Mouse (Mus musculus) embryonic facial prominence, embryonic 13.5 days (tissue): ENCODE results near the gene Nptn. TPM values are rescaled to one million over a fixed set of nuclear protein-coding genes. Genes with fewer than 3 reads are reported as not detected.
"Not testable (repeated sequence)": the region's sequence is repeated elsewhere in the genome, so short reads cannot be mapped to it uniquely, and the experiment has no call there.

Experiments used
- ATAC-seq: fragments of 200-750 bp; cut with Nextera tagmentation; 2 replicates; pipeline ENCODE4 v1.8.0; 2017; ENCODE audit warnings: low read depth; ENCODE audit not compliant: insufficient number of reproducible peaks, insufficient read depth, low FRiP score, low TSS enrichment
- H3K27ac ChIP-seq: fragments of 300-500 bp; sonication (generic); 2 replicates; pipeline ENCODE4 v1.5.1; 2015; ENCODE audit warnings: moderate library complexity, mild to moderate bottlenecking, inconsistent platforms
- H3K27me3 ChIP-seq: fragments of 300-500 bp; sonication (generic); 2 replicates; pipeline ENCODE4 v1.6.1; 2015; ENCODE audit warnings: mild to moderate bottlenecking, inconsistent platforms
- H3K36me3 ChIP-seq: fragments of 300-500 bp; sonication (generic); 2 replicates; pipeline ENCODE4 v1.6.1; 2015; ENCODE audit warnings: mild to moderate bottlenecking, inconsistent platforms
- H3K4me1 ChIP-seq: fragments of 300-500 bp; sonication (generic); 2 replicates; pipeline ENCODE4 v1.6.1; 2015; ENCODE audit warnings: inconsistent platforms
- H3K4me2 ChIP-seq: fragments of 300-500 bp; sonication (generic); 2 replicates; pipeline ENCODE4 v1.6.1; 2015; ENCODE audit warnings: moderate library complexity, mild to moderate bottlenecking, inconsistent platforms
- H3K4me3 ChIP-seq: fragments of 300-500 bp; sonication (generic); 2 replicates; pipeline ENCODE4 v1.5.1; 2015; ENCODE audit warnings: mild to moderate bottlenecking, inconsistent platforms
- H3K9ac ChIP-seq: fragments of 300-500 bp; sonication (generic); 2 replicates; pipeline ENCODE4 v1.6.1; 2015; ENCODE audit warnings: mild to moderate bottlenecking, inconsistent platforms
- H3K9me3 ChIP-seq: fragments of 300-500 bp; sonication (generic); 2 replicates; pipeline ENCODE4 v1.6.1; 2016; ENCODE audit warnings: inconsistent platforms
- WGBS: fragments of 180-500 bp; shearing (Covaris S2); methylation state at CpG from one replicate; pipeline ENCODE4 v1.1.7; 2015; ENCODE audit warnings: mixed read lengths; 5-methylcytosine and 5-hydroxymethylcytosine counted together
- polyA plus RNA-seq: library from polyadenylated mRNA; unstranded; fragments of >200 nt; fragmentation: Nextera tagmentation; extraction: Ambion mirVana; gene quantifications from 2 replicates; pipeline ENCODE4 v1.2.1, GENCODE M21; 2015

The Nptn gene
- polyA plus RNA-seq, 1 experiment from 2014 or later = 106 TPM

- Histone ChIP-seq H3K27ac (no peak overlapping the region), H3K27me3 (no peaks in the 10 kb centered on the region), H3K4me1 (peaks cover 56% of the 10 kb centered on the region), H3K4me3 (no peak overlapping the region), H3K36me3 (no peaks in the 10 kb centered on the region), H3K9me3 (no peaks in the 10 kb centered on the region), H3K4me2 (no peak overlapping the region), H3K9ac (no peak overlapping the region)
- ATAC-seq = no peak
- WGBS = 73% methylated on average over 3 of the region's 3 CpGs
Observed at GRCm38 (mm10) chr9:58549694-58550093, 32.3 kb upstream of the Nptn start.

- WGBS = 85% methylated on average over 6 of the region's 6 CpGs
- no peaks in the 10 kb centered on the region for H3K27me3 ChIP-seq
- H3K4me2 ChIP-seq = no peak overlapping the region
- H3K27ac ChIP-seq = no peak overlapping the region
- no peak overlapping the region for H3K4me3 ChIP-seq
- ATAC-seq = no peak
- H3K9ac ChIP-seq = no peak overlapping the region
- H3K4me1 ChIP-seq = peaks cover 58% of the 10 kb centered on the region
- H3K9me3 ChIP-seq = no peaks in the 10 kb centered on the region
- no peaks in the 10 kb centered on the region for H3K36me3 ChIP-seq
Observed at GRCm38 (mm10) chr9:58550928-58551327, 31.1 kb upstream of the Nptn start.

- Histone ChIP-seq H3K4me2 (no peak overlapping the region), H3K27me3 (no peaks in the 10 kb centered on the region), H3K9me3 (no peaks in the 10 kb centered on the region), H3K36me3 (no peaks in the 10 kb centered on the region), H3K4me3 (no peak overlapping the region), H3K9ac (no peak overlapping the region), H3K27ac (no peak overlapping the region), H3K4me1 (peaks cover 60% of the 10 kb centered on the region)
- 75% methylated on average over 9 of the region's 9 CpGs for WGBS
- no peak for ATAC-seq
Observed at GRCm38 (mm10) chr9:58552083-58552482, 30.0 kb upstream of the Nptn start.

DNA sequence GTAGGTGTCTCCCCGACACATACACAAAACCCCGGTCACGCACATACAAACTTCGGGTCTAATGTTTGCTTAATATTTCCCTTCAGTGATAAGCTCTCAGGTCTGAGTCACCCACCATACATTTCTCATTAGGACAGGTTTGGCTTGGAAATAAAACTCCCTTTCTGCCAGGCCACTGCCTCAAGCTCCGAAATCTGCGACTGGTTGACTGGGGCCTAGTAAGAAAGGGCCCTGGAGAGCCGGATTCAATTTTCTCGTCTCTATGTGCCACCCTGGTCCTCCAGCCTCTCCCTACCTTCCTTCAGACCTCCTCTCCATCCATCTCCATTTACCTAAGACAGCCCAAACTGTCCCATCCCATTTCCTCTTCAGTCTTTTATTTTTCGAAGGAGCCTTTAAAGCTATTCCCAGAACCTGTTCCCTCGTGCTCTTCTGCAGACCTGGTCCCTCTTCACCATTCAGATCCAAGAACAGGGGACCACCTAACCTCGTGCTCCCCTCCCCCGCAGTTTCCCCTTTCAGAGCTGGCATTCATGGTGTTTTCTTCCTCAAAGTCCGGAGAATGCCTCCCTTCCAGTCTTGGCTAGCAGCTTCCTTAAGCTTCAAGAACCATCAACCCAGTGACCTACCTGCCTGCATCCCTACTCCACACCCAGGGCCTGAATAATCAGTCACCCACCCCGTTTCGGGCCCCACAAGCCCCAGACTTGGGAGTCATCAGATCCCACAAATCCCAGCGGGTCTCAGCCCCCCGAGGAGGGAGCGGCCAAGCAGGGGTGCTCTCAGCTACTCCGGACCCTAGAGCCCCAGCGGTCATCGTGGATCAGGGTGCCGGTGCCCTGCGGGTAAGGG is 27.8 kb upstream of the Nptn start:
- H3K4me3 ChIP-seq = peak overlapping the region; percentile 87
- H3K9ac ChIP-seq = peak overlapping the region; percentile 98
- ATAC-seq = no peak
- H3K9me3 ChIP-seq = no peaks in the 10 kb centered on the region
- peak overlapping the region; percentile 98 for H3K27ac ChIP-seq
- peak overlapping the region; percentile 76 for H3K4me2 ChIP-seq
- H3K27me3 ChIP-seq = no peaks in the 10 kb centered on the region
- WGBS = 9% methylated on average over 23 of the region's 23 CpGs
- peaks cover 44% of the 10 kb centered on the region for H3K4me1 ChIP-seq
- H3K36me3 ChIP-seq = no peaks in the 10 kb centered on the region

- under 1% methylated on average over 68 of the region's 68 CpGs for WGBS
- ATAC-seq = peak; percentile 82
Observed at GRCm38 (mm10) chr9:58554908-58555684, 26.9 kb upstream of the Nptn start, which contains the start of gene Cd276. TSS of gene Cd276 (minus strand) at chr9:58555437.

DNA sequence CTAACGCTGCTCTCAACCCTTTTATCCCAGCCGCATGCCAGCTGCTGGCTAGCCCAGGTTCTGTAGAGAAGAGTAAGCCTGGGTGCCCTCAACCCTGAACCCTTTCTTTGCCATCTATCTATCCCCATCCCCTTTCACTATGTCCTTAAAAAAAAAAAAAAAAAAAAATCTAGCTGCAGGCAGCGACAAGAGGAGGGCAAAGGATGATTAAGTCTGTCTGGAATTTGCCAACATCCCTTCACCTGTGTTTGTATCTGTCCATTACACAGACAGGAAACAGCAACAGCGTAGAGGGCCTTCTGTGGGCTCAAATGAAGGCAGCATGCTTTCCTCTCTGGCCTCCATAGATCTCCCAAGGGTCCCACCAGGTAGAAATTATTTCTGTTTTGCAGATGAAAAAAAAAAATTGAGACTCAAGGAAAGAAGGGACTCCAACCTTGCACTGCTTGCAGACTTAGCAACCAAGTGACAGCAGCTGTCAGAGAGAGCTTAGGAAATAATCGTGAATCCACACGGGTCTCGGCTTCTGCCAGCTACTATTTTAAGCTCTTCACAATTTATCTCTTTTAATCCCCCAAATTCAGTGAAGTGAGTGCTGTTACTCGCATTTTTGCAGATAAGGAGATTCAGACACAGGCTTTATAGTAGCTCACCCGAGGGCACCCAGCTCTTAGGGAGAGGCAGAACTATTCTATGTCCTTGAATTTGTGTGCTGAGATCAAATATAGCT is 26.2 kb upstream of the Nptn start:
- Histone ChIP-seq H3K4me3 (peak overlapping the region; percentile 87), H3K4me2 (peak overlapping the region; percentile 76), H3K9me3 (no peaks in the 10 kb centered on the region), H3K9ac (peak overlapping the region; percentile 98; the same call in 1 of the 2 replicates), H3K36me3 (no peaks in the 10 kb centered on the region), H3K27ac (peak overlapping the region; percentile 98), H3K27me3 (no peaks in the 10 kb centered on the region), H3K4me1 (peaks cover 35% of the 10 kb centered on the region)
- ATAC-seq = no peak
- WGBS = 18% methylated on average over 9 of the region's 9 CpGs

More at GRCm38 (mm10) chr9:58554908-58555684, 26.9 kb upstream of the Nptn start, which contains the start of gene Cd276:
- Histone ChIP-seq H3K27ac (peak within 1 kb of the TSS; percentile 98), H3K4me1 (peaks cover 36% of the 10 kb centered on the region), H3K36me3 (no peaks in the 10 kb centered on the region), H3K4me3 (peak within 1 kb of the TSS; percentile 87), H3K4me2 (peak within 1 kb of the TSS; percentile 76), H3K9me3 (no peaks in the 10 kb centered on the region), H3K9ac (peak within 1 kb of the TSS; percentile 98), H3K27me3 (no peaks in the 10 kb centered on the region)

DNA sequence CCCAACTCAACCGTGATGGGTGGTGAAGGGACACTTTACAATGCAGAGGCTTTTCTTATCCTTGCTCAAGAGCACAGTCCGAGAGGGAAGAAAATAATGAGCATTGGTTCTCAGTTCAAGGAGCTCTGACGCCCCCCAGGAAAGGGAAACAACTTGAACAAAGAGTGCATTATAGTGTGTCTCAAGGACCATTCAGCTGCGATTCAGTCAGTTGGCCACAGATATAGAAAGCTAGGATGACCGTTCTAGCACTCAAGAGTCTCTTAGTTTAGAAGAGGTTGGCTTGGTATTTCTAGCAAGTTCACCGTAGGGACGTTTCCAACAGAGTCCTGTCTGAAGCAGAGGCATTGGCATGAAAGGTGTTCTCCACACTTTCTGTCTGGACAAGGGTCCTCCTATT is 25.4 kb upstream of the Nptn start:
- no peaks in the 10 kb centered on the region for H3K27me3 ChIP-seq
- H3K9ac ChIP-seq = no peak overlapping the region
- no peak for ATAC-seq
- peaks cover 35% of the 10 kb centered on the region for H3K4me1 ChIP-seq
- no peak overlapping the region for H3K27ac ChIP-seq
- no peak overlapping the region for H3K4me2 ChIP-seq
- no peak overlapping the region for H3K4me3 ChIP-seq
- H3K9me3 ChIP-seq = no peaks in the 10 kb centered on the region
- WGBS = 42% methylated on average over 7 of the region's 7 CpGs
- no peaks in the 10 kb centered on the region for H3K36me3 ChIP-seq

DNA sequence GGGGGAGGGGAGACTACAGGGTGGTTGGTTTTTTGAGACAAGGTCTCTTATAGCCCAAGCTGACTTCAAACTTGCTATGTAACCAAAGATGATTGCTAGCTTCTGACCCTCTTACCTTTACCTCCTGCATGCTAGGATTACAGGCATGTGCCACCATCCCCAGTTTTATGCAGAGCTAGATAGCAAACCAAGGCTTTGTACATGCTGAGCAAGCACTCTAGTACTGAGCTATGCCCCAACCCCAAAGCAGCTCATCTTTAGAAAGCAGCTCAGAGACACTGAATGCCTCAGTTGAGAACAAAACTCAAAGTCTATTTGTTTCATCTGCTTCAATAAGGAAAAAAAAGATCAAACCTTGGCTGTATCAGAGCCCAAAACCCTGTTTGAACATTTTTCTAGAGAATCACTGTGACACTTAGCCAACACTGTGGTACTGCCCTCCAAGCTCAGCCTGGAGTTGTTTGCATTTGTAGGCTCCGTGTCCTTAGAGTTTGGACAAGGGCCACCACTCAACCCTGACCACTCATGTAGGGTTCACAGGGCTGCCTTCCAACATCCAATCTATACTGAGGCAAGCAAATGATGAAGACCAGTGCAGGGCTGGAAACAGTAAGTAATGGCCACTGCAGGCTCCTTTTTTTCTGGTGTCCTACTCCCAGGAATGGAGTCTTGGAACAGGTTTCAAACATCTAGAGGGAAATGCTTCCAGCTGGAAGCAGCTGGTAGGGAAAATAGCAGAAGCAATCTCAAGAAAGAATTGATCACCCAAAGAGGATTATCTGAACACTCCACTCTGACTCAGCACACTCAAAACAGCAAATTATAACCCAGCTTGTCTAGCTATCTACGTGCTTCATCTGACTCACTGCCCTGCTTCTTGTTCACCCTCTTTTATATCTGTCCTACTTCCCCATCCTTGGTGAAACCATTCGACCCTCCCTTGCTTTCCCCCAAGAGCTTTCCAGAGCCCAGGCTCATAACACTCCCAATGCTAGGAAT is 24.3 kb upstream of the Nptn start:
- ATAC-seq = no peak
- H3K9ac ChIP-seq = no peak overlapping the region
- WGBS = 74% methylated on average over 3 of the region's 3 CpGs
- no peaks in the 10 kb centered on the region for H3K9me3 ChIP-seq
- no peaks in the 10 kb centered on the region for H3K36me3 ChIP-seq
- no peaks in the 10 kb centered on the region for H3K27me3 ChIP-seq
- no peak overlapping the region for H3K4me2 ChIP-seq
- no peak overlapping the region for H3K4me3 ChIP-seq
- no peak overlapping the region for H3K27ac ChIP-seq
- H3K4me1 ChIP-seq = peaks cover 28% of the 10 kb centered on the region

- no peak overlapping the region for H3K4me3 ChIP-seq
- no peaks in the 10 kb centered on the region for H3K9me3 ChIP-seq
- 75% methylated on average over 3 of the region's 3 CpGs for WGBS
- ATAC-seq = no peak
- H3K36me3 ChIP-seq = no peaks in the 10 kb centered on the region
- H3K27ac ChIP-seq = no peak overlapping the region
- H3K4me2 ChIP-seq = no peak overlapping the region
- no peak overlapping the region for H3K9ac ChIP-seq
- peaks cover 14% of the 10 kb centered on the region for H3K4me1 ChIP-seq
- H3K27me3 ChIP-seq = no peaks in the 10 kb centered on the region
Observed at GRCm38 (mm10) chr9:58560211-58560610, 21.8 kb upstream of the Nptn start.

DNA sequence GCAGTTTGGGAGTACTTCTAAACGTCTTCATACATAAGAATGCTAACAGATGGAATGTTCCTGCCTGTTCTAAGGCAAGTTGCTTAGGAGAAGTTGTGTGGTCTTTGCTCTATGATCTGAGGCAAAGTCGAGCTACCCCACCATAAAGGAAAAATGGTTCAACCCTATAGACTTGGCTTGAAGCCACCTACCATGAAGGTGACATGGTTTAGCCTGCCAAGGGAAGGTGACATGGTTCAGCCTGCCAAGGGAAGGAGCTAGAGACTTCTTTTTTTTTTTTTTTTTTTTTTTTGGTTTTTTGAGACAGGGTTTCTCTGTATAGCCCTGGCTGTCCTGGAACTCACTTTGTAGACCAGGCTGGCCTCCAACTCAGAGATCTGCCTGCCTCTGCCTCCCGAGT is 16.1 kb upstream of the Nptn start:
- H3K9ac ChIP-seq, ATAC-seq, H3K36me3 ChIP-seq, H3K4me1 ChIP-seq, H3K4me3 ChIP-seq, H3K9me3 ChIP-seq, H3K27me3 ChIP-seq, H3K4me2 ChIP-seq, H3K27ac ChIP-seq: not testable (repeated sequence)
- 75% methylated on average over 3 of the region's 3 CpGs for WGBS
